Mouse (Mus musculus): ENCODE results near the gene Scamp2.

Gene Scamp2

DNA sequence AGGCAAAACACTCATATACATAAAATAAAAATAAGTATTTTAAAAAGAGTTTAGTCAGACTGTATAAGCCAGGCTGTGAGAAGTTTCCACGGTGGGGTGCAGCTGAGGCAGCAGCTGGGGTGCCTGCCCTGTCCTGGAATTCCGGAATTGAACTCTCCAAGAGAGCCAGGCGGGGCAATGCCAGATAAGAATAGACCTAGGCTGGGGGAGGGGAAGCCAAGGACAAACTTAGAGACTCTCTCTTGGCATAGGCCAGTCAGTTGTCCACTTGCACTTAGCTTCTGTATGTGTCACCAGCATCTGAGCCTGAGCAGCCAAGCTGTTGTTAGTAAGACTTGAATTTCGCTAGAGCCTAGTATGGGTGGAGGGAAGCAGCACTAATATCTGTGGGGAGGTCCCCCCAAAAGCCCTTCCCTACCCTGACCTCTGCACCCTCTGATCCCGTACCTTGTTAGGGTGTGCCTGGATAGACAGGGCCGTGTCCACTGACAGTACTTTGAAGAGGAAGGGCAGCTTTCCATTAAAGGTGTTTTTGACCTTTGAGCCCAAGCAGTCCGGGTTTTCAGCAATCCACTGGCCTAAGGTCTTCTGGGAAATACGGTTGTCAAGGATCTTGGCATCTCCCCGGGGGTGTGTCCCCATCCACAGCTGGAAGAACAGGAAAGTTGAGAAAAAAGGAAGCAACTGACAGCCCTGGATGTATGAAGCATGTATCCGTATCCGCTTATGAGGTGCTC lies 10.4 kb upstream of the Scamp2 start:
- peak; percentile 73 for DNase-seq (ENCODE audit: low spot score)

DNA sequence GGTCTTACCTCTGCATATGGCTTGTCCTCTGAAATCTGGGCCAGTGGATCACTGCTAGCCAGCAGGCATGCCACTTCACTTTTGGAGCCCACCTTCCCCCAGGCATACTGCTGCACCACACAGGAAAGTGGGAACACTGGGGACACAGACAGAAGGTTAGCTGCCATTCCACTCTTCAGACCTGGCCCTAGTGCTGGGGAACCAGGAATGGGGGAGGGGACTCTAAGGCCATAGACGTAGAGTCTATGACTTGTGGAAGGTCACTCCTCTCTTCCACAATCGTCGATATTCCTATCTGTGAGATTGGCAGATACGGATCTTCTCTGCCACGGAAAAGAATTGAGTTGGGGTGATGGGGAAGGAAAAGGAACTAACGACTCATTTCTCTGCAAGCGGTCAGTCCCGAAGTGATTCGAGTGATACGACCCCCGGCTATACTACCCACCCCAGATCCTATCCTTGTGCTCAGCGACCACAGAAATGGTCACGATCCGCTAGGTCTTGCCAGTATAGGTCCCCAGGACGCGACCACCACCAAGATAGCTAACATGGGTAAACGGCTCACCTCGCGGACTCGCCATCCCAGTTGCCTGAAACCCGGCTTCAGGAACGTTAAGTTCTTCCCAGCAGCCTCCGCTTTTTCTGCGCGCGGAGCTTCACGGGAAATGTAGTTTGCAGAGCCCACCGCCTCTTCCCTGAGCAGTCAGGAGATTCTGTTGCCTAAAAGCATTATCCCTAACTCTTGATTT lies 8.4 kb upstream of the Scamp2 start, which contains the start of gene Mpi:
Gene Mpi (minus strand): TSS at position 625 of the 749 bp plus-strand sequence.
- peak; percentile 74 for DNase-seq (ENCODE audit: low spot score)

DNA sequence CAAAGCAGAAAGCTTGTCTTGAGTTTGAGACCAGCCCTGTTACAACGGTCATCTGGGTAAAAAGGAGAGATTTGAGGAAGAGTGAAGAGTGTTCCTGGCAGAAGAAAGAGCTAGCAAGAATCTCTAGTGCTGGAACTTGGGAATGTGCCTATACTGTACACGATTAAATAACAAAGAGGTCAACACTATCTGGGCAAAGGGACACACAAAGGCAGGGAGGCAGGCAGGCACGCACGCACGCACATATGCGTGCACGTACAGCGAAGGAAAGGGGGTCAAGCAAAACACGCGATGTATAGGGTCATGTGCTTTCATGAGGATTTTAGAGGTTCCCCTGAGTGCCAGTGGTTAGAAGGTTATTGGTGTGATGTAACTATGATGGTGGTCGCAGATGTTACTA lies 7.6 kb upstream of the Scamp2 start:
- no peak for DNase-seq (ENCODE audit: low spot score)

DNA sequence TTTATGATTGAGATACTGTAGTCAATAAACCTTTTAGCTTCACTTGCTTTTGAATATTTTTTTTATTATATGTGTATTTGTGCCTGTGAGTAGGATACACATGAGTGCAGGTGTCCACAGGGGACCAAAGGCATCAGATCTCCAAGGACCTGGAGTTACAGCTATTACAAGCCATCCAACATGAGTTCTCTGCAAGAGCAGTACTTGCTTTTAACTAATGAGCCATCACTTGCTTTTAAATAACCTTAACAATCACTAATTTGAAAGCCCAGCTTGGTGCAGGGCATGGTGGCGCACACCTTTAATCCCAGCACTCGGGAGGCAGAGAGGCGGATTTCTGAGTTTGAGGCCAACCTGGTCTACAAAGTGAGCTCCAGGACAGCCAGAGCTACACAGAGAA lies 6.0 kb upstream of the Scamp2 start:
- DNase-seq (ENCODE audit: low spot score) = no peak

DNA sequence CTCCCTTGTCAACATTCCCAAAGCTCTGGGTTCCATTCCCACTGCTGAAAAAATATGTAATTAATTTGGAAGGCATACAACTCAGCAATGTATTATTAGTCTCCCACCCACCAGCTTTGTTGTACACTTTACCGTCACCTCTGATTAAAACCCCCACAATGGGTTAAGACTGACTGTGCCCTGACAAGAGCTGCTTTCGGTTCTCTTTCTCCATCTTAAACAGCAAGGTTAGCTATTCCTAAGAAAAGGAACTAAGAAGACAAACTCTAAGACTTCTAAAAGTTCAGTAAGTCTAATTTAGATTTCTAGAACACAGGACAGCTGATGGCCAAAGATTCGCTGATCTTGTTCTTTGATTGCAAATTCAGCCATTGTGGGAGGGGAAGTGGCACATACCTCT lies 3.5 kb upstream of the Scamp2 start:
- no peak for DNase-seq (ENCODE audit: low spot score)

DNA sequence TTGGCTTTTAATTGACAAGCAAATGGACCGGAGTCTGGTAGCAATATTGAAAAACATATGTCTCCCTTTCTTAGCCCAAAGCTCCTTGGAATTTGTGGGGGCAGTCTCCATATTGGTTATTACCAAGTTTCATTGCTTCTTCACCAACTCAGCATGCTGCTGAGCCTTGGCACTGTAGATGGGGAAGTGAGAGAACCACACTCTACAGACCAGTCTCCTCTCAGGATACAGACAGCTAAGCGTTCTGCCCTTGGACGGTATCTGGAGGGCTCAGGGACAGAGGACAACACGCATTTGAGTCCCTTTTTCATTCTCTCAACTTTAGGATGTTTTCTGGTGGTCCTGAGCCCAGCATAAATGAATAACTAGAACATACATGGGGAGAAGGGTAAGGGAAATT lies 2.1 kb upstream of the Scamp2 start:
- no peak for DNase-seq (ENCODE audit: low spot score)

DNA sequence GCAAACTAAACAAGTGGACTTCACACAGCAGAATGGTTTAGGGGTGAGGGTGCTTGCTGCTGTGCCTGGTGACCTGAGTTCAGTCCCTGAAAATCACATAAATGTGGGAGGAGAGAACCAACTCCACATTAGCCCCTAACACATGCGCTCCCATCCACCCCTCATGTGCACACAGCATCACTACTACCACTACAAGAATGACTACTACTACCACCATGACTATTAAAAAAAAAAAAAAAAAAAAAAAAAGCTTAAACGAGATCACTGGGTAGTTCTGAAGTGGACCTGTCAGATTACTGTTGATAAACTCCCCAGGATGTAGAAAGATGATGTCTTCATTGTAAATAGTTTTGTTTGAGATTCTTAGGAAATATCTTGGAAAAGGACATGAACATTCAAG lies 1.2 kb upstream of the Scamp2 start:
- no peak for DNase-seq (ENCODE audit: low spot score)

DNA sequence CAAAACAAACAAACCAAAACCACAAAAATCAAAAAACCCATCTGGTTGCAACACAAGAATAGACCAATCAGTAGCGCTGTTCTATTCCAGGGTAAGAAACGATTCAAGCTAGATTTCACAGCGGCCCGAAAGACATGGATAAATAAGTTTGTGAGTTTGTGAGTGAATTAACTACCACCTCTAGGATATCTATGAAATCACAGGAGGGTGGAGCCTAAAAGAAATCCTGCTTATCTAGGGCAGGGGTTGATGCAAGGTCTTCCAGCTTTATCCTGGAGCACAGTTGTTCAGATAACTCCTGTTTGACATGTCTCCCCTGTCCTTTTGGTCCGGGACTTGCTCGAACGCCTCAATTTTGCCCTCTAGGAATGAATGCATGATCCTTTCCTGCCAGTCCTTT lies 480 bp upstream of the Scamp2 start:
- no peak for DNase-seq (ENCODE audit: low spot score)

DNA sequence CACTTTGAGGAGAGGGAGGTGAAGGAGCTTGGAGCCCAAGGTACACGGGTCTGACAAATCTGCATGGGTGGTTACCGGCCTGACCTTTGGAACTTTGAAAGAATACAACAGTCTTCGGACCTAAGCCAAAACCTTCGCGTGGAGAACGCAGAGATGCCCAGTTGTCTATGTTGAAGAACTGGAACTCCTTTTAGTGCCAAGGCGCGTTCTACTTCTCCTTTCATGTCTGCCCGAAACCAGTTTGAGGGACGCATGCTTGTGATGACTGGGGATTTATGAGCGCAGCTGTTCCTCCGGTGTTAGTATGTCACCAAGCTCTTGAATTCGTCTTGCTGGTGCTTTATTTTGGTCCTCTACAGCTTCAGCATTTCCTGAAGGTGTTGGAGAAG lies 962 bp downstream of the Scamp2 start:
- DNase-seq (ENCODE audit: low spot score) = no peak

DNA sequence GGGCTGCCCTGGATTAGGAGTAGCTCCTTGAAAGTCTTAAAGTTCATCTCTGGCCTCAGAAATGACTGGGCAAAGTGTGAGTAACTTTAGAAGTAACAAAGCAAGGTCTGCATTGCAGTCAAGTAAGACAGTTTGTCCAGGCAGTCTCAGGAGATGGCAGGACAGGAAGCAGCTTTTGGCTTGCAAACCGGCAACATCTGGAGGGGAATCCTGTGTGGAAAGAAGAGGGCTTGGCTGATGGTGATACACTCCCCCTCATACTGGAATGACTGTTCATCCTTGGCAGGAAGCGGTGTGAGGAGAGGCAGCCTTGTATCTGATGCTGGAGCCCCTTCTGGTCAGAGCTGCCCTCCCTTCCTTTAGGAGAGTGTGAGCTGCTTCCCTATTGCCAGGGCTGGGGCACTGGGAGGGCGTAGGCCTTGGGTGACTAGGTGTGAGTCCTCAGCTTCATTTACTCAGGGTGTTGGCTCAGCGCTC lies 2.2 kb downstream of the Scamp2 start:
- no peak for DNase-seq (ENCODE audit: low spot score)

DNA sequence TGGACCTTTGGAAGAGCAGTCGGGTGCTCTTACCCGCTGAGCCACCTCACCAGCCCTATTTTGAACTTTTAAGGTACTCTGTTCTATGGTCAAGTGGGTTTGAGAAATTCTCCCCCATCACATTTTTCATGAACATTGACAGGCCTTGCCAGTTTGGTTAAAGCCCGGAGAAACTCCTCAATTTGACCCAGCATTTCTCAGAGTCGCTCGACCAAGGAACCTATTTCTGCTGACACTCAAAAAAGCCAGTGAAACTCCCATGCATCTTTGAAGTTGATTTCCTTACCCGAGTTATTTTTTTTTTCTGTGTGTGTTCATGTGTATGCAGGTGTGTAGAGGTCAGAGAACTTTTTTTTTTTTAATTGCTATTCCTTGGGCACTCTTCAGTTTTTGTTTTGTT lies 3.9 kb downstream of the Scamp2 start:
- DNase-seq (ENCODE audit: low spot score) = no peak

DNA sequence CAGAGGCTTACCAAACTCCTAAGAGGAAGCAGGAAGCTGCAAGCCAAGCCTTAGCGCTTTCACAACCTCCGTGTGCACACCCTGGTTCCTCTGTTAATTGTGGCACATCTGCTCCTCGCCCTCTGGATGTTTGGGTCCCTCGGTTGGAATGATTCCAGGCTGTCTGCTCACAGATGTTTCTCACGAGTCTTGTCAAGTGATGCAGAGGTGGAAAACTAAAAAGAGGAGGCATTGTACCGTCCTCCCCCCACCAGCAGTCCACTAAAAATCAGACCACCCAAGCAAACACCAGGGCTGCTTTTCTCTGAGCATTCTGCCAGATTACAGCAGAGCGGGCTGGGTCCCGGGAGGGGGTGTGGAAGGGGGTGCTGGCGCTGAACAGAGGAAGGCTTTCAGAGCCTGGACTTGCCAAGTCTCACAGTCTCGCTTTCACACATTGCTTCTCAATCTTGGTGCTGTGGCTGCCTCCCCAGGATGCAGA lies 5.0 kb downstream of the Scamp2 start:
- DNase-seq (ENCODE audit: low spot score) = no peak

DNA sequence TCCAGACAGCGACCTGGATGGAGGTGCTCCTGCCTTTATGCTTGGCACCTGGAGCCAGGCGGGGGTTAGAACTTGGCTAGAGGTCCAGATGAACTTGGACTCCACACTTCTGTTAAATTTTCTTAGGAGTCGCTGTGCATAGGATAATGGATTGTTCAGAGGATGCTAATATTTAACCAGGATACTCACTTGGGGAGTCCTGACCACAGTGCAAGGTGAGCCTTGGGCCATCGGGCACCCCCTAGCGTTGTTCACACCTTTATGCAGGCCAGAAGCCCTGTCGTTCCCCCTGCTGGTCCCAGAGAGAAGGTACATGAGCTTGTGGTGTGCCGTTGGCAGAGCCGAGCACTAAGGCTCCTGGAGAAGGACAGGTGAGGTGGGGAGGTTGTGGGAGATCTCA lies 6.1 kb downstream of the Scamp2 start:
- no peak for DNase-seq (ENCODE audit: low spot score)

DNA sequence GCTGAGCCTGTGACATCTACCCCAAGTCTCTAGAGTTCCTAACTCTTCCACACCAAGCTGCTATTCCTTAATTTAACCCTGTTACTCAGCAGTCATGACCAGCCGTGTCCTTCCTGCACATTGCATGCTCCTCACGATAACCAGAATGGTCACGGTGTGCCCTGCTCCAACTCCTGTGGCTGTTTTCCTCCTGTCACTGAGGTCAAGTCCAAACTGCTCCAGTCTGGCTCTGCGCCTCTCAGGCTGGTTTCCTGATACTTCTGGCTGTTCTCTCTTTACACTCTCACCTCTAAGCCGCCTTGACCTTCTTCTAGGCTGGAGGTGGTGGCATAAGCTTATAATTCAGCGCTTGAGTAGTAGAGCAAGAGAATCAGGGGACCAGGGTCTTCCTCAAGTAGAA lies 7.8 kb downstream of the Scamp2 start:
- no peak for DNase-seq (ENCODE audit: low spot score)

DNA sequence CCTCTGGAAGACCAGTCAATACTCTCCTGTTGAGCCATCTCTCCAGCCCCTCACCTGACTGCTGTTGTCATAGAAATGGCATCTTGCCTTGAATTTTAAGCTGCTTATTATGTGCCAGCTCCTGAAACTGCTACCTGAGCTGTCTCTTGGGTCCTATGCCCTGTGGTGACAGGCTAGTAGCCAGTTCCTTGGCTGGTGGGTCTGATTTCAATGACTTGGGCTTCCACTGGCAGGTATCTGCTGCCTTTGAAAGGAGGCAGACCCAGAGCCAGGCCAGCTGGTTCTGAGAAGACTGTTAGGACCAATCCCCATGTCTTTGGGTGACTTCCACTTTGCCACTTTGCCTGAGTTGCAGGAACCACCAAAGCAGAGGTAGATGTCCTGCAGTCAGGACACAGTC lies 13.7 kb downstream of the Scamp2 start:
- no peak for DNase-seq (ENCODE audit: low spot score)

DNA sequence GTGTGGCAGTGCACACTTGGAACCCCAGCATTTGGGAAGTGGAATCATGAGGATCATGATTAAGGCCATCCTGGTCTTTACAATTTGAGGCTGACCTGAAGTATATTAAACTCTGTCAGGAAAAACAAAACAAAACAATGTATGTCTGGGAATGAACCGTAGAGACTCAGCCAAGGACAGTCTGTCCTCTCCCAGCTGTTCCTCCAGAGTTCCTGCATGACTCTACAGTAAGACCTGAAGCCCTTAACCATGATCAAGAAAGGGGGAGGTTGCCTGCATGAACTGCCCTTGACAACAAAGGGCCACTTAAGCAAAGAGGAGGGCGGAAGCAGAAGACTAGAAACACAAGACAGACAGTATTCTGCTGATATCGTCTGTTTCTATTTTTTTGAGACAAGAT lies 14.8 kb downstream of the Scamp2 start:
- no peak for DNase-seq (ENCODE audit: low spot score)

DNA sequence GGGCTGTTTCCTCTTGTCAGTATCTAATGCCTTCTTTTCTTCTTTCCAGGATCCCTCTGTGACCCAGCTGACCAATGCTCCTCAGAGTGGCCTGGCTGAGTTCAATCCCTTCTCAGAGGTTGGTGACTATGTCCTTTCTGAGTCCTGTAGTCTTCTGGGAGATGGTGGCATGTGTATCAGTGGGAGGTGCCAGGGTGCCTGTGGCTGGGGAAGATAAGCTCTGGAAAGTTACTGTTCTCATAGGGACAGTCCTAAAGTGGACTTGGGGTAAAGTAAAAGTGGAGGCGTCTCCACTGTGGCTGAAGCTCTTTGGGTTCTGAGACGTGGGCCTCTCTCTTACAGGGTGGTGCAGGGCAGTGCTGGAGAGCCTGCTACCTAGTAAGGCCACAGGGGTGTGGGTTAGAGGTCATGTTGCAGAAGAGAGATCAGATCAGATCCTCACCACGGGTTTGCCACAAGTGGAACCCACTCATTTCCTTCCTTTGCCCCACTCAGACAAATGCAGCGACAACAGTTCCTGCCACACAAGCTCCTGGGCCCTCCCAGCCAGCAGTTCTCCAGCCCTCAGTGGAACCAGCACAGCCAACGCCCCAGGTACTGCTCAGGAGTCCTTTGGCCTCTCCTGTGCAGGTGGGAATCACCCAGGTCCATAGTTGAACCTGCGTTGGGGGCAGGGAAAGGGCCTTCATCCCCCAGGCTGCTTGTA lies 16.6 kb downstream of the Scamp2 start:
- DNase-seq (ENCODE audit: low spot score) = no peak

DNA sequence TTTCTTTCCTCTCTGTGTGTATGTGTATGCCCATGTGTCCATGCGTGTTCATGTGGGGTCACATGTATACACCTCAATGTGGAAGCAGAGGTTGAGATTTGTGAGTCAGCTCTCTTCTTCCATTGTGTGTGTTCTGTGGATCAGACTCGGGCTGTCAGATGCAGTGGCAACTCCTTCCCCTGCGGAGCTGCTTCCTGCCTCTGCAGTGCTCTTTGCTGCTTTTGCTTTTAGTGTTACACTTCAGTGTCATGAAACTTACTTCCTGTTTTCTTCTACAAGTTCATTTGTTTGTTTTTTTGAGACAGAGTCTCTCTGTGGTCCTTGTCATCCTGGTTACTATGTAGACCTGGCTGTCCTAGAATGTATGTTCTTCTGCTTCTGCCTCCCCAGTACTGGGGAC lies 24.2 kb downstream of the Scamp2 start:
- no peak for DNase-seq (ENCODE audit: low spot score)

DNA sequence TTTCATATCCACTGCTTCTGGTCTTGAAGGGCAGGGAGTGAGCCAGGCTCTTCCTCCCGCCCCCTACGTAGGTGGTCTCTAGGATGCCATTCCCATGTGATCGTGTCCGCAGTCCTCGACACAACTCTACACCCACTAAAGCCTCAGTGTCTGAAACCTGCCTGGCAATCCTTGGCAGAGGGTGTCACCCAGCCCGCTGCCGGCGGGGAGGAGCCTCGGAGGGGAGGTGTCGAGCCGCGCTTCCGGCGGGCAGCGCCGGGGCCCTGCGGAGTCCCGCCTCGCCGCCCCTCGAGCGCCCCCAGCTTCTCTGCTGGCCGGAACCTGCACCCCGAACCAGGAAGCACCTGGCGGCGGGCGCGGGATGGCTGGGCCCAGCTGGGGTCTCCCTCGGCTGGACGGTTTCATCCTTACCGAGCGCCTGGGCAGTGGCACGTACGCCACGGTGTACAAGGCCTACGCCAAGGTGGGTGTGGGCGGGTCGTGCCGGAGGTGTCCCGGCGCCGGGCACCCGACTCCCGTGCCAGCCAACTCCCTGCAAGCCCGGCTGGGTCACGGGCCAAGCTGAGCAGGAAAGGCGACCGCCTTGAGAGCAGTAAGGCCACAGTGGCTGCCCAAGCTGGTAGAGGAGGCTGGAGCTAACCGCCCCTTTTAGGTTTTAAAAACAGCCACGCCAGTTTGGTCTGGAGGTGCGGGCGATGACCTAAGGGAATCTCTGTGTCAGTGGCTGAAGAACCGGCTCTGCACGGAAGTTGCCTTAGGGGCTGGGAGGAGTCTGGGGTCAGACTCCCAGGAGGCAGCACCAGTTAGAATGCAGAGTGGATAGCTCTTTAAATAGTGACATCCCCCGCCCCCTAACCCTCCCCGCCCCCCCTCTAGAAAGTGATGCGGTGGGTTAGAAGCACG lies 28.7 kb downstream of the Scamp2 start, which contains the start of gene Ulk3:
Gene Ulk3 (plus strand): TSS at position 229 of the 903 bp plus-strand sequence.
- peak; percentile 85 for DNase-seq (ENCODE audit: low spot score)

DNA sequence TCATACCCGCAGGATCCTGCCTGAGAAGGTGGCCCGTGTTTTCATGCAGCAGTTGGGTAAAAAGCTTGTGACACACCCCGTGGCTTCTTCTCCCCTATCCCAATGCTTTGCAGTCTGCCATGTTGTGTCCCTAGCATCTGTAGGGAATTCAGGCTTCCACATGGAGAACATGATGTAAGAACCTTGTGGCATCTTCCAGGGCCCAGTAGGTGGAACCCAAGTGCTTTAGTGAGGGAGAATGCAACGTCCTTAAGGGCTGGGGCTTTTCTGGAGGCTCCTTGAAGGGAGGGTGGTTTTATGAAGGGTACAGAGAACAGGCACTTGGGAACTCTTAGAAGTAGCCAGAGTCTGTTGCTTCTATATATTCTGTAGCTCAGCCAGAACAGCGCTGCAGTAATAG lies 30.0 kb downstream of the Scamp2 start:
- DNase-seq (ENCODE audit: low spot score) = no peak

DNA sequence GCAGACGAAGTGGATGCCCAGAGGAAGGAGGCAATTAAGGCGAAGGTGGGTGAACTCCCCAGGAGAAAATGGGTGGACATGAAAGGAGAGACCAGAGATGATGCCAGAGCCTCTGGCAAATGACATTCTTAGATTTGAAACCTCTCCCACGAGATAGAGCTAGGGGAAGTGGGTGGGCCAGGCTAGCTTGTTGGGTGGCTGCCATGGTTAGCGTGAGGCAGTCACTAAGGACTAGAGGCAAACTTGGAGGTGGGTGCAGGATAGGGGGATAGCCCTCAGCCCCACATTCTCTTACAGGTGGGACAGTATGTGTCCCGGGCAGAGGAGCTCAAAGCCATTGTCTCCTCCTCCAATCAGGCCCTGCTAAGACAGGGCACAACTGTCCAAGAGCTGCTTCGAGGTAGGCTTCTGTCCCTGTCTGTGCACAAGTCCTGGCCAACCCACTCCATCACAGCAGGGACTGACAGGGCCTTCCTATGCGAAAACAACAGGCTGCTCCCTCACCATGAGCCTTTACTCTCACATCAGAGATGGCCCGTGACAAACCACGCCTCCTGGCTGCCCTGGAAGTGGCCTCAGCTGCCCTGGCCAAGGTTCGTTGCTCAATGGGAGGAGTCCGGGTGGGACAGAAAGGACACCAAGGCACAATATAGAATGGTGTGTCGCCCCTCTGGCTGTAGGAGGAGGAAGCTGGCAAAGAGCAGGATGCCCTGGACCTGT lies 32.9 kb downstream of the Scamp2 start:
- peak; percentile 54 for DNase-seq (ENCODE audit: low spot score)
